Mouse (Mus musculus) heart, postnatal 0 days (tissue): Measurements from ENCODE around the gene Myo1d.

ENCODE experiments used
- CTCF ChIP-seq: IDR thresholded peaks from 2 replicates; pipeline ENCODE4 v1.5.1; 2016; ENCODE audit warnings: antibody characterized with exemption, control low read depth, low read depth
- EP300 ChIP-seq: IDR thresholded peaks from 2 replicates; pipeline ENCODE4 v1.6.1; 2016; ENCODE audit warnings: antibody characterized with exemption, low read depth

DNA sequence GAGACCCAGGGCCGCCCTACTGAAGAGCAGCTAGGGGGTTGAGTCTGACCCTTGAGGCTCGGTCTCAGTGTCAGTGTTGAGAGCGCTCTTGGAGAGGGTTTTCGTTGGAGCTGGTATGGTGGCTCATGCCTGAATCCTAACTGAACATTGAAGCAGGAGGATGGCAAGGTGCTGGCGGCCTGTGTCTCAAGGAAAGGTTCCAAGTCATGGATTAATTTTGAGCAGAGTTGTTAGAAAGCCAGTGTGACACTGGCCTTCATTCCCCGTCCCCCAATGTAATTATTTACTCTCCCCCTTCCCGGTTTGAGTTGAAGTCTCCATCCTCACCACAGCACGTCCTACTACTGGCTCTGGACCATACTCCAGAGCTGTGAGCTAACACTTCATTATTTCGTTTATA, 304.3 kb downstream of the Myo1d start:
- TF ChIP-seq CTCF, result no peak
- no peak for TF ChIP-seq EP300
